Mouse (Mus musculus) embryonic fibroblast, embryonic 13.5 days (primary cell): Measurements from ENCODE around the gene Klk1b5. TPM values are rescaled to one million over a fixed set of nuclear protein-coding genes. Genes with fewer than 3 reads are reported as not detected.
A peak's percentile ranks its signal among the peaks of the same experiment; 100 is the strongest.
"Not testable (repeated sequence)": the region's sequence is repeated elsewhere in the genome, so short reads cannot be mapped to it uniquely, and the experiment has no call there.

Source experiments
- H3K27ac ChIP-seq: 2 replicates; pipeline ENCODE4 v1.5.1; 2012; ENCODE audit warnings: low read length, control low read depth, inconsistent platforms; ENCODE audit not compliant: insufficient read depth
- H3K4me1 ChIP-seq: 2 replicates; pipeline ENCODE4 v1.6.1; 2011; ENCODE audit warnings: low read length; ENCODE audit not compliant: control insufficient read depth, insufficient read depth
- H3K4me3 ChIP-seq: 2 replicates; pipeline ENCODE4 v1.5.1; 2011; ENCODE audit warnings: mild to moderate bottlenecking, control low read depth, low read length; ENCODE audit not compliant: insufficient read depth
- CTCF ChIP-seq: IDR thresholded peaks from 2 replicates; pipeline ENCODE4 v1.5.1; 2011; ENCODE audit warnings: mild to moderate bottlenecking, control low read depth, low read length, moderate library complexity, borderline replicate concordance; ENCODE audit not compliant: insufficient read depth
- POLR2A ChIP-seq: IDR thresholded peaks from 2 replicates; pipeline ENCODE4 v1.6.1; 2011; ENCODE audit warnings: low read depth, mild to moderate bottlenecking, control low read depth, low read length, moderate library complexity
- polyA plus RNA-seq: library from polyadenylated mRNA; stranded (reverse); fragments of >200 nt; gene quantifications from 2 replicates; pipeline ENCODE4 v1.2.4, GENCODE M21; 2011; ENCODE audit warnings: low read depth; ENCODE audit not compliant: missing spikeins, insufficient read length

Klk1b5 gene
- polyA plus RNA-seq, 1 experiment: not detected

- H3K4me1 ChIP-seq: no peaks in the 10 kb centered on the region
- TF ChIP-seq POLR2A: no peak
- TF ChIP-seq CTCF: no peak
- H3K4me3 ChIP-seq: no peak within 1 kb of the TSS
These were observed 20.2 kb downstream of the Klk1b5 start, which contains the start of gene Gm36864 for GRCm38 (mm10) chr7:44235909-44236308. Gm36864 (plus strand) TSS chr7:44236177.

GRCm38 (mm10) chr7:44239913-44240312 lies 24.2 kb downstream of the Klk1b5 start:
- Histone ChIP-seq H3K4me3 (no peak overlapping the region), H3K27ac (no peak overlapping the region), H3K4me1 (no peaks in the 10 kb centered on the region)
- TF ChIP-seq POLR2A (no peak), CTCF (no peak)

More at GRCm38 (mm10) chr7:44235909-44236308, 20.2 kb downstream of the Klk1b5 start, which contains the start of gene Gm36864:
- no peak within 1 kb of the TSS for H3K27ac ChIP-seq

DNA sequence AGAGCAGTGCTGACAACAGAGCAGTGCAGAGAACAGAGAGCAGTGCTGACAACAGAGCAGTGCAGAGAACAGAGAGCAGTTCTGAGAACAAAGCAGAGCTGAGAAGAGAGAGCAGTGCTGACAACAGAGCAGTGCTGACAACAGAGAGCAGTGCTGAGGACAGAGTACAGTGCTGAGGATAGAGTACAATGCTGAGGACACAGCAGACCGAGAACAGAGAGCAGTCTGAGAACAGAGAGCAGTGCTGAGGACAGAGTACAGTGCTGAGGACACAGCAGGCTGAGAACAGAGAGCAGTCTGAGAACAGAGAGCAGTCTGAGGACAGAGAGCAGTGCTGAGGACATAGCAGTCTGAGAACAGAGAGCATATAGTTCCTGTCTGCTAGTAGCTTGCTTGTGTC lies 25.0 kb downstream of the Klk1b5 start:
- Histone ChIP-seq H3K4me1 (no peaks in the 10 kb centered on the region), H3K4me3 (no peak overlapping the region), H3K27ac (no peak overlapping the region)
- TF ChIP-seq POLR2A (no peak), CTCF (no peak)

GRCm38 (mm10) chr7:44241163-44241562 lies 25.4 kb downstream of the Klk1b5 start:
- TF ChIP-seq CTCF: no peak
- no peak for TF ChIP-seq POLR2A
- no peak overlapping the region for H3K4me3 ChIP-seq
- H3K4me1 ChIP-seq: no peaks in the 10 kb centered on the region
- no peak overlapping the region for H3K27ac ChIP-seq

GRCm38 (mm10) chr7:44244080-44244479 lies 28.3 kb downstream of the Klk1b5 start:
- H3K27ac ChIP-seq: no peak overlapping the region
- no peaks in the 10 kb centered on the region for H3K4me1 ChIP-seq
- H3K4me3 ChIP-seq: no peak overlapping the region
- TF ChIP-seq POLR2A (peak; percentile 52), CTCF (no peak)

DNA sequence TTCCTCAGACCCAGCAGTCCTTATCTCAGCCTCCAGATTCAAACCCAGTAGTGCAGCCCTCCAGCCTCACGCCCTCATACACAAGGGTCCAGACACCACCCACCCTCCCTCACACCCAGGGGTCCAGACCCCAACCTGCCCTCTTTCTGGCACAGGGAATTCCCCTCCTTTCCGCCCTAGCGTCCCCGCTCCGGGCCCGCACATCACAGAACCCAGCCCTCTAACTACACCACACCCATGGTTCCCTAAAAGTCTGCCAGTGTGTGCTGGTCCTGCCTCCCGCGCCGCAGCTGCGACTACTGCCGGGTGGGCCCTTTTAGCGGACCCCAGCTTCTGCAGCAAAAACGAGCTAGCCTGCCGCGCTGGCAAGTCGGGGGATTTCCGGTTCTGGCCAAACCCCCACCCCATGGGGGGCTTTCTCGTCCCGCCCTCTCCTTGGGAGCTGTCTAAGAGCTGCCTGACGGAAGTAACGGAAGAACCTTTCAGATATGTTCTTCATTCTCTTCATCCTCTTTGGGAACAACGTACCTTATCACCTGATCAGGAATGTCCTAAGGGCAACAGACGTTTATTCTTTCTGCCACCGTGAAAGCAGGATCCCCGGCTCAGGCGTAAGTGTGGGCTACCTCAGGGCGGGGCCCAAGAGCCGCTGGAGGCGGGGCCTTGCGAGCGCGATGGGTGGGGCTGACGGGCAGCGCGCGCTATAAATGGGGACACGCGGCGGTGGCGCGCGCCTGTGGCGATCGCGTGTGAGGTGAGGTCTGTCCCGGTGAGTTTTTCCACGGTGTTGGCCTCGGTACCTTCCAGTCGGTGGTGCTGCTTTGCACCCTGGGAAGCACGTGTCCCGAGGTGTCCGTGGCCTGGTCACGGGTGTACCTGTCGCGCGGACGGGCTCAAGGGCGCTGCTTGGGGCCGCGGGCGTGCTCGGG lies 30.6 kb downstream of the Klk1b5 start, which contains the start of the genes 1700028J19Rik and 2410002F23Rik:
Gene 1700028J19Rik, minus strand, starts transcription at position 641 of the 929 bp plus-strand sequence.
Gene 2410002F23Rik, plus strand, starts transcription at position 668 of the 929 bp plus-strand sequence.
- peak within 1 kb of the TSS; percentile 89 for H3K4me3 ChIP-seq
- no peaks in the 10 kb centered on the region for H3K4me1 ChIP-seq
- peak; percentile 100 for TF ChIP-seq POLR2A
- TF ChIP-seq CTCF: no peak
- peak within 1 kb of the TSS; percentile 74 for H3K27ac ChIP-seq

DNA sequence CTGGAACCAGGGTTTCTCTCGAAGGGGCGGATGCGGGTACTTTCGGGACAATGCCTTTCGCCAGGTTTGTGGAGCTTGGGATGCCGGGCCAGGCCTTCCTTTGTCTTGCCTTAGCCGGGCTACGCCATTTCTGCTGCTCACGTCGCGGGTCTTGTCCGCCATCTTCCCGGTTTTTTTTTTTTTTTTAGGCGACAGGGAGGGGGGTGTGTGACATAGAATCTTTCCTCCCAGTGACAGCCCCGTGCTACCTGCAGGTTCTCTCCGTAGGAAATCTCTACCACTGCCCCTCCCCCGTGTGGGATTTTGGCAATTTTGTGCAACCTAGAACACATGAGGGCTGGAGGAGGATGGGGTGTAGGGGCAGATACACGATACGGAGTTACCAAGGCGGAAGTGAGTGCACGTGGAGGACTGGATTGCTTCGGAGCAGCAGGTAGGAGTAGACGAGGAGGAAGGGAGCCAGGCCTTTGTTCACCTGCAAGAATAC lies 31.3 kb downstream of the Klk1b5 start:
- H3K4me3 ChIP-seq: peak overlapping the region; percentile 89
- TF ChIP-seq POLR2A: no peak
- H3K4me1 ChIP-seq: no peaks in the 10 kb centered on the region
- H3K27ac ChIP-seq: peak overlapping the region; percentile 39; the same call in 1 of the 2 replicates

DNA sequence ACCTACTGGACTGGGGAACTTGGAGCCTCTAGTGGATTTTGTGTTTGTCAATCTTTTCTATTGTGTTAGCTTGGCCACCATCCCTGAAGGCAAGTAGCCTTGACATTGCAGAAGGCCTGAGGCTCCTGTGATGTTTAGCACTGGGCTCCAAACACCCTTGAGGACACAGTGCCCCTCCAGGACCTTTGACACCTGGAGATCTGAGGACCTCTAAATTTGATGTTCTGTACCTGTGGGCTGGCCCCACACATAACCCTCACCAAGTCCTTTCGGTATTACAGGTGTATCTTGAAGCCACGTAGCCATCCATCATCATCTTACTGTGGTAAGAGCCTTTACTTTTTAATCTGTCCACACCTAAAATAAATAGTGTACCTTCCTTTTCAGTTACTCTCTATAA lies 32.2 kb downstream of the Klk1b5 start:
- Histone ChIP-seq H3K4me1 (no peaks in the 10 kb centered on the region), H3K27ac (no peak overlapping the region), H3K4me3 (peak overlapping the region; percentile 89)
- TF ChIP-seq POLR2A (no peak), CTCF (no peak)

- no peak for TF ChIP-seq POLR2A
- TF ChIP-seq CTCF: no peak
- no peak overlapping the region for H3K4me3 ChIP-seq
- H3K4me1 ChIP-seq: no peaks in the 10 kb centered on the region
These were observed 33.5 kb downstream of the Klk1b5 start for GRCm38 (mm10) chr7:44249248-44249647.

GRCm38 (mm10) chr7:44250732-44251275 lies 35.1 kb downstream of the Klk1b5 start:
- not testable (repeated sequence) for H3K4me1 ChIP-seq, H3K27ac ChIP-seq, H3K4me3 ChIP-seq

More at GRCm38 (mm10) chr7:44249248-44249647, 33.5 kb downstream of the Klk1b5 start:
- H3K27ac ChIP-seq: no peak overlapping the region

DNA sequence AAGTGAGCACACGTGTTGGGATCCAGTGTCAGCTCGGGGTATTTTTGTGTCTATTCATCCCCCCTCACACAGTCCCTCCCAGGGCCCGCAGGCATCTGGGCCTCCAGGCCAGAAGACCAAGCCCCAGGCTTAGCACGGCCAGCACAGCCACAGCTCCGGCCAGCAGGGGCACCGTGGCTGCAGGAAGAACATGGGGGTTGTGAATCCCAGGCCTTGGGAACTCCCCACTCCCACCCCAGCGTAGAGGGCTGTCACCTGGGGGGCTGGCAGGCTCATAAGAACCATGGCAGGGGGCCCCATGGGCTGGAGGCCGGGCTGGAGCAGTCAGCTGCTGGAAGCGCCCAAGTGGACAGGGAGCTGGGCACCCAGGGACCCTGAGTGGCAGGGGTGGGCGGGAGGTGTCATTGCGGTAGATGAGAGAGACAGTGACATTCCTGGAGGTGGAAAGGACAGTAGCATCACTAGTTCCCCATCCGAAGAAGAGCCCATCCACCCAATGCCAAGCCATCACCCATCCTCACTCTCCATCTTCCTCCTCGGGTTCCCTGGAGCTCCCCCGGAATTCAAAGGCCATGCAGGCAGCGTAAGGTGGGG lies 37.4 kb downstream of the Klk1b5 start:
- Histone ChIP-seq H3K4me1 (no peaks in the 10 kb centered on the region), H3K4me3 (no peak overlapping the region), H3K27ac (no peak overlapping the region)
- no peak for TF ChIP-seq CTCF
- no peak for TF ChIP-seq POLR2A
